Mouse (Mus musculus) megakaryocyte, embryonic 14.5 days (primary cell): Measurements from ENCODE around the gene Prune1. TPM values are rescaled to one million over a fixed set of nuclear protein-coding genes. Genes with fewer than 3 reads are reported as not detected.
A peak's percentile ranks its signal among the peaks of the same experiment; 100 is the strongest.

Source experiments
- H3K27me3 ChIP-seq: replicated peaks from 2 replicates; pipeline ENCODE3; 2012; ENCODE audit warnings: inconsistent platforms
- H3K36me3 ChIP-seq: replicated peaks from 2 replicates; pipeline ENCODE3; 2012; ENCODE audit warnings: low read length, inconsistent platforms, mixed read lengths
- H3K4me1 ChIP-seq: 2 replicates; pipeline ENCODE4 v1.6.1; 2012; ENCODE audit warnings: inconsistent platforms
- H3K4me3 ChIP-seq: replicated peaks from 2 replicates; pipeline ENCODE3; 2012; ENCODE audit warnings: moderate library complexity, mild to moderate bottlenecking, inconsistent platforms
- H3K9me3 ChIP-seq: 2 replicates; pipeline ENCODE4 v1.6.1; 2012; ENCODE audit warnings: inconsistent platforms
- FLI1 ChIP-seq: IDR thresholded peaks from 2 replicates; pipeline ENCODE4 v1.6.1; 2012; ENCODE audit warnings: low read length, inconsistent platforms, mixed read lengths
- GATA1 ChIP-seq: IDR thresholded peaks from 3 replicates; pipeline ENCODE4 v1.6.1; 2012; ENCODE audit warnings: mixed read lengths, low read length, inconsistent platforms, borderline replicate concordance
- polyA plus RNA-seq: library from polyadenylated mRNA; stranded (reverse); fragments of >175 nt; gene quantifications from 2 replicates; pipeline ENCODE4 v1.2.3, GENCODE M21; 2012; ENCODE audit warnings: low replicate concordance; ENCODE audit not compliant: insufficient read depth

Gene Prune1
- polyA plus RNA-seq, 1 experiment = 6.0 TPM

- Histone ChIP-seq H3K27me3 (no peaks in the 10 kb centered on the region), H3K4me1 (peaks cover 61% of the 10 kb centered on the region), H3K4me3 (peak overlapping the region; percentile 99), H3K9me3 (no peaks in the 10 kb centered on the region), H3K36me3 (peaks cover 60% of the 10 kb centered on the region)
- TF ChIP-seq FLI1 = no peak
- TF ChIP-seq GATA1 = no peak
These were observed 1.2 kb upstream of the Prune1 start for GRCm38 (mm10) chr3:95282865-95283588.

GRCm38 (mm10) chr3:95282381-95282864 is 547 bp upstream of the Prune1 start:
- peaks cover 56% of the 10 kb centered on the region for H3K36me3 ChIP-seq

GRCm38 (mm10) chr3:95280747-95281146 is 1.1 kb downstream of the Prune1 start:
- TF ChIP-seq GATA1 (no peak), FLI1 (no peak)
- Histone ChIP-seq H3K9me3 (no peaks in the 10 kb centered on the region), H3K36me3 (peaks cover 46% of the 10 kb centered on the region), H3K27me3 (no peaks in the 10 kb centered on the region), H3K4me3 (peak overlapping the region; percentile 99), H3K4me1 (peaks cover 60% of the 10 kb centered on the region)

More at GRCm38 (mm10) chr3:95282381-95282864, 547 bp upstream of the Prune1 start:
- no peaks in the 10 kb centered on the region for H3K9me3 ChIP-seq
- peaks cover 60% of the 10 kb centered on the region for H3K4me1 ChIP-seq
- H3K4me3 ChIP-seq = peak overlapping the region; percentile 99
- H3K27me3 ChIP-seq = no peaks in the 10 kb centered on the region
- TF ChIP-seq GATA1 (no peak), FLI1 (no peak)

- no peak for TF ChIP-seq GATA1
- no peak for TF ChIP-seq FLI1
- Histone ChIP-seq H3K4me1 (peaks cover 73% of the 10 kb centered on the region), H3K9me3 (no peaks in the 10 kb centered on the region), H3K36me3 (peaks cover 58% of the 10 kb centered on the region), H3K27me3 (no peaks in the 10 kb centered on the region), H3K4me3 (peak overlapping the region; percentile 48)
These were observed 4.7 kb downstream of the Prune1 start for GRCm38 (mm10) chr3:95277149-95277551.

GRCm38 (mm10) chr3:95276428-95276934 is 5.4 kb downstream of the Prune1 start:
- peaks cover 80% of the 10 kb centered on the region for H3K4me1 ChIP-seq
- H3K27me3 ChIP-seq = no peaks in the 10 kb centered on the region
- H3K9me3 ChIP-seq = no peaks in the 10 kb centered on the region
- TF ChIP-seq GATA1 = no peak
- TF ChIP-seq FLI1 = no peak
- peak overlapping the region; percentile 67 for H3K4me3 ChIP-seq
- H3K36me3 ChIP-seq = peaks cover 65% of the 10 kb centered on the region

- Histone ChIP-seq H3K36me3 (peaks cover 76% of the 10 kb centered on the region), H3K9me3 (no peaks in the 10 kb centered on the region), H3K4me3 (peak overlapping the region; percentile 78), H3K27me3 (no peaks in the 10 kb centered on the region), H3K4me1 (peaks cover 89% of the 10 kb centered on the region)
- no peak for TF ChIP-seq FLI1
- no peak for TF ChIP-seq GATA1
These were observed 6.7 kb downstream of the Prune1 start for GRCm38 (mm10) chr3:95275161-95275560.

GRCm38 (mm10) chr3:95274453-95274852 is 7.4 kb downstream of the Prune1 start:
- Histone ChIP-seq H3K4me1 (peaks cover 90% of the 10 kb centered on the region), H3K9me3 (no peaks in the 10 kb centered on the region), H3K36me3 (peaks cover 79% of the 10 kb centered on the region), H3K4me3 (no peak overlapping the region), H3K27me3 (no peaks in the 10 kb centered on the region)
- TF ChIP-seq GATA1 (no peak), FLI1 (no peak)

- H3K36me3 ChIP-seq = peaks cover 81% of the 10 kb centered on the region
- peaks cover 90% of the 10 kb centered on the region for H3K4me1 ChIP-seq
- no peaks in the 10 kb centered on the region for H3K27me3 ChIP-seq
- no peaks in the 10 kb centered on the region for H3K9me3 ChIP-seq
- TF ChIP-seq FLI1 (no peak), GATA1 (no peak)
- H3K4me3 ChIP-seq = peak overlapping the region; percentile 69
These were observed 8.4 kb downstream of the Prune1 start for GRCm38 (mm10) chr3:95273471-95273870.

GRCm38 (mm10) chr3:95270766-95271364 is 11.0 kb downstream of the Prune1 start:
- no peaks in the 10 kb centered on the region for H3K27me3 ChIP-seq
- no peaks in the 10 kb centered on the region for H3K9me3 ChIP-seq
- peaks cover 78% of the 10 kb centered on the region for H3K4me1 ChIP-seq
- H3K4me3 ChIP-seq = no peak overlapping the region
- TF ChIP-seq FLI1 (no peak), GATA1 (no peak)
- H3K36me3 ChIP-seq = peaks cover 95% of the 10 kb centered on the region

GRCm38 (mm10) chr3:95269789-95270188 is 12.1 kb downstream of the Prune1 start:
- peaks cover 70% of the 10 kb centered on the region for H3K4me1 ChIP-seq
- TF ChIP-seq GATA1 (no peak), FLI1 (no peak)
- H3K27me3 ChIP-seq = no peaks in the 10 kb centered on the region
- peaks cover 94% of the 10 kb centered on the region for H3K36me3 ChIP-seq
- H3K9me3 ChIP-seq = no peaks in the 10 kb centered on the region
- H3K4me3 ChIP-seq = no peak overlapping the region
